Mouse (Mus musculus): ENCODE data around the gene Gm17545.
"Not testable (repeated sequence)": the region's sequence is repeated elsewhere in the genome, so short reads cannot be mapped to it uniquely, and the experiment has no call there.

GRCm38 (mm10) chr9:22407633-22408032 lies 46.5 kb upstream of the Gm17545 start:
- not testable (repeated sequence) for TF ChIP-seq CTCF (IDR thresholded peaks at IDR 0.05; ENCODE audit: low read depth, low read length); POLR2A (IDR thresholded peaks at IDR 0.05; ENCODE audit: borderline replicate concordance, low read depth, low read length)

All from bone marrow macrophage, adult 2 months (primary cell).